Mouse (Mus musculus): ENCODE data around the gene Casz1.

- no peak for TF ChIP-seq GATA1 (IDR thresholded peaks at IDR 0.05; ENCODE audit: borderline replicate concordance, low read length)
- TF ChIP-seq FLI1 (IDR thresholded peaks at IDR 0.05; ENCODE audit: low read length) = no peak
Measured at GRCm38 (mm10) chr4:148774036-148774435, 30.2 kb upstream of the Casz1 start.
